Mouse (Mus musculus) cortical plate, adult 2 months (tissue): Measurements from ENCODE around the gene Nckap5.

Source experiments
- CTCF ChIP-seq: fragments of 200-500 bp; IDR thresholded peaks from 2 replicates; pipeline ENCODE4 v1.5.1; 2011; ENCODE audit warnings: mild to moderate bottlenecking, control low read depth, low read length; ENCODE audit not compliant: insufficient read depth; ENCODE audit errors: extremely low read depth
- POLR2A ChIP-seq: fragments of 200-500 bp; IDR thresholded peaks from 2 replicates; pipeline ENCODE4 v1.6.1; 2011; ENCODE audit warnings: mild to moderate bottlenecking, low read length, control low read depth; ENCODE audit not compliant: insufficient read depth; ENCODE audit errors: extremely low read depth

DNA sequence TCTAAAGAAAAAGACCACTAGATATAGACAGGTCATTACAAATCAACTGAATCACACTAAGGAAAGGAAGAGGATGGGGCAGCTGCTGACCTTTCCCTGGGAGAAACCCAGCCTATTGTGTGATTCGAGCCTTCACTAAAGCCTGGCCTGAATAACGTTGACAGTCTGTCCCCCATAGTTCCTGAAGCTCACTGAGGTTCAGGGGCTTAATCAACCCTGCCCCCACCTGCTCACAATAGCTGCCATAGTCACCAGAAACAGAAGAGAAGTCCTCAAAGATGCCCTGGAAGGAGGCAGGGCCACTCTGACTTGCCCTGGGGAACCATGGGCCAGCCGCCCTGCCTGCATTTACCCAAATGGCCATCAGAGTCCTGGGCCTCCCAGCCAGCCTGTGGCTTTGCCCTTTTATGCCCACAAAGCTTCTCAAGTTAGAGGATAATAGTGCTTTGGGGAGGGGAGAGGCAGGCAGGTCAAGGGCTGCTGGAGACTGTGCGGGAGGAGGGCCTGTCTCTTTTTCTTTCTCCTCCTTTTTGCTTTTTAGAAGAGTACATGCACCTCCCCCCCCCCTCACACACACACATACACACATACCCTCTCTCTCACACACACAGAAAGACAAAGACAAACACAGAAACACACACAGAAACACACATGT is 85.0 kb downstream of the Nckap5 start:
- TF ChIP-seq CTCF = no peak
- no peak for TF ChIP-seq POLR2A
